ENCODE assay signal across 12 mouse cellular contexts in the genomic region with DNA sequence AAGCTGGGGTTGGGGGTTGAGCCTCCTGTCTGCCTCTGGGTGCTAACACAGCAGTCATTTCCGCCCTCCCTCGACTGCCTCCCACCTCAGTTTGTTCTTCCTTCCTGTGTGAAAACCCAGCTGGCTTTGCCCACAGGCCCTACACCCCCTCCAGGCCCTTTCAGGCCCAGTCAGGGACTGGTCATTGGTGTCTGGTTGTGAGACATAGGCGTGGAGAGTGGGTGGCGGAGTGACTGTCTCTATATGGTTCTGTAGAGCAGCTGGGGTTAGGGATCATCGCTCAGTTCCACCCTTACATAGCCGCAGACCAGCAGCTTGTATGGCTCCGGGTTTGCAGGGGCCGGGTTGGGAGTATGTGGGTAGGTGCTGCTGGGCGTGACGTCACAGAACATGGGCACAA. TPM values are rescaled to one million over a fixed set of nuclear protein-coding genes. Genes with fewer than 3 reads are reported as not detected.
DNase-seq lines count a peak whose midpoint lies in the region; ATAC-seq and TF ChIP-seq lines count a peak whose summit lies in the region.
"Had no signal": no experiment of that assay in that cellular context is flagged by ENCODE, and none has a peak within 500 bp of the region (broad histone marks: within the 10 kb centered on the region; RNA-seq: fewer than 3 reads in every experiment).

No protein-coding gene starts in this region.

- H3K36me3 ChIP-seq in E14TG2a.4 (ENCODE audit: insufficient read depth, low read length), result peaks cover 97% of the 10 kb centered on the region
- H3K36me3 ChIP-seq in embryonic facial prominence, embryonic 15.5 days, result peaks cover 74% of the 10 kb centered on the region

- H3K9ac ChIP-seq in embryonic facial prominence, embryonic 15.5 days, result no peak overlapping the region
- H3K9ac ChIP-seq: forebrain, postnatal 0 days; lung, embryonic 15.5 days had no signal

- ATAC-seq in embryonic facial prominence, embryonic 15.5 days (ENCODE audit: insufficient number of reproducible peaks, low FRiP score, low TSS enrichment, low read depth), result 0 out of 2 replicates have a peak, but pooled peaks have one; percentile 3
- ATAC-seq: forebrain, postnatal 0 days had no signal

- H3K4me3 ChIP-seq in layer of hippocampus, adult 2 months, result no peak overlapping the region
- H3K4me3 ChIP-seq in E14TG2a.4 (replicated peaks; ENCODE audit: low read length), result peak overlapping the region; percentile 57
- no peak overlapping the region for H3K4me3 ChIP-seq in embryonic facial prominence, embryonic 15.5 days (replicated peaks)
- H3K4me3 ChIP-seq: lung, embryonic 15.5 days had no signal

- H3K27me3 ChIP-seq in E14TG2a.4 (ENCODE audit: insufficient read depth, low read length), result no peaks in the 10 kb centered on the region
- H3K27me3 ChIP-seq in embryonic facial prominence, embryonic 15.5 days, result no peaks in the 10 kb centered on the region
- H3K27me3 ChIP-seq: lung, embryonic 15.5 days had no signal

- peaks cover 98% of the 10 kb centered on the region for H3K4me1 ChIP-seq in E14TG2a.4 (replicated peaks; ENCODE audit: low read depth, low read length)
- peaks cover 4% of the 10 kb centered on the region; the same call in 1 of the 2 replicates for H3K4me1 ChIP-seq in embryonic facial prominence, embryonic 15.5 days

- TF ChIP-seq CTCF in layer of hippocampus, adult 2 months (conservative IDR thresholded peaks at IDR 0.05), result no peak
- TF ChIP-seq CTCF in E14TG2a.4 (conservative IDR thresholded peaks at IDR 0.05; ENCODE audit: low read length), result no peak

- DNase-seq in layer of hippocampus, adult 2 months (ENCODE audit: low spot score in 2 of 2), result no peak
- no peak for DNase-seq in layer of hippocampus, adult 11-12 months (ENCODE audit: low spot score)
- peak; percentile 54 to 55 for DNase-seq in spleen, adult 18-20 months
- no peak for DNase-seq in adipocyte (ENCODE audit: low spot score)
- DNase-seq in cerebellum, adult 9-10 months, result no peak
- no peak for DNase-seq in kidney, postnatal 4 days
- DNase-seq: cerebellum, adult 2 months; forebrain, postnatal 0 days had no signal

- H3K9me3 ChIP-seq in E14TG2a.4 (ENCODE audit: low read length), result no peaks in the 10 kb centered on the region
- H3K9me3 ChIP-seq in embryonic facial prominence, embryonic 15.5 days (replicated peaks), result no peaks in the 10 kb centered on the region
- H3K9me3 ChIP-seq: lung, embryonic 15.5 days had no signal

- WGBS in embryonic facial prominence, embryonic 15.5 days, result 85% methylated on average over 10 of the region's 10 CpGs

- H3K27ac ChIP-seq in layer of hippocampus, adult 2 months, result peak overlapping the region; percentile 41; the same call in 1 of the 2 replicates
- no peak overlapping the region for H3K27ac ChIP-seq in embryonic facial prominence, embryonic 15.5 days (replicated peaks)

- no peak overlapping the region for H3K4me2 ChIP-seq in embryonic facial prominence, embryonic 15.5 days (replicated peaks)
- H3K4me2 ChIP-seq: lung, embryonic 15.5 days had no signal

RNA-seq across cellular contexts. Expression of a gene that starts 15.3 kb away (rescaled TPM):
- 10 to 100 TPM; 67.8 to 72.6 TPM for total RNA-seq in layer of hippocampus, adult 2 months (2021)
- 6.8 and 7.4 TPM in 2 replicates for polyA plus RNA-seq in embryonic facial prominence, embryonic 15.5 days (2015; fragmentation: Nextera tagmentation; extraction: Ambion mirVana)

RNA-seq across cellular contexts. Expression of a gene that starts 26.5 kb away (rescaled TPM):
- 10 to 100 TPM; 88.1 to 91.4 TPM for total RNA-seq in layer of hippocampus, adult 2 months (2021)
- polyA plus RNA-seq in embryonic facial prominence, embryonic 15.5 days (2015; fragmentation: Nextera tagmentation; extraction: Ambion mirVana), result 117 and 121 TPM in 2 replicates

RNA-seq across cellular contexts. Expression of a gene that starts 43.1 kb away (rescaled TPM):
- total RNA-seq in layer of hippocampus, adult 2 months (2021), result 100 to 1,000 TPM; 361 to 374 TPM
- polyA plus RNA-seq in embryonic facial prominence, embryonic 15.5 days (2015; fragmentation: Nextera tagmentation; extraction: Ambion mirVana), result 567 and 575 TPM in 2 replicates

RNA-seq across cellular contexts. Expression of a gene that starts 49.6 kb away (rescaled TPM):
- 1 to 10 TPM; 1.3 to 2.4 TPM for total RNA-seq in layer of hippocampus, adult 2 months (2021)
- 0.95 TPM in 1 of 2 replicates, not detected in the other for polyA plus RNA-seq in embryonic facial prominence, embryonic 15.5 days (2015; fragmentation: Nextera tagmentation; extraction: Ambion mirVana)
- total RNA-seq: forebrain, postnatal 0 days; hematopoietic stem cell, adult 5-6 weeks had no signal

RNA-seq across cellular contexts. Expression of a gene that starts 58.7 kb away (rescaled TPM):
- total RNA-seq in layer of hippocampus, adult 2 months (2021), result 1 to 10 TPM; 1.2 to 1.8 TPM
- polyA plus RNA-seq in embryonic facial prominence, embryonic 15.5 days (2015; fragmentation: Nextera tagmentation; extraction: Ambion mirVana), result 0.39 and 0.57 TPM in 2 replicates

Comparison
In these comparisons a context has a peak if more than half of its experiments do, and no peak if none do; other contexts are left out.
1. DNase-seq: peak in spleen, adult 18-20 months (2 of 2); none in layer of hippocampus, adult 2 months (0 of 2), layer of hippocampus, adult 11-12 months (single experiment), adipocyte (single experiment), cerebellum, adult 9-10 months (single experiment) and kidney, postnatal 4 days (0 of 2).